Mouse (Mus musculus) c-Kit-positive CD71-negative TER-119-negative erythroid progenitor cells, embryonic 14.5 days (primary cell): ENCODE data around the gene Gtsf2.

ENCODE experiments used
- DNase-seq: peaks from one replicate; pipeline ENCODE4 v3.0.0-alpha.2; 2013; ENCODE audit warnings: low read depth

Gtsf2 gene

DNA sequence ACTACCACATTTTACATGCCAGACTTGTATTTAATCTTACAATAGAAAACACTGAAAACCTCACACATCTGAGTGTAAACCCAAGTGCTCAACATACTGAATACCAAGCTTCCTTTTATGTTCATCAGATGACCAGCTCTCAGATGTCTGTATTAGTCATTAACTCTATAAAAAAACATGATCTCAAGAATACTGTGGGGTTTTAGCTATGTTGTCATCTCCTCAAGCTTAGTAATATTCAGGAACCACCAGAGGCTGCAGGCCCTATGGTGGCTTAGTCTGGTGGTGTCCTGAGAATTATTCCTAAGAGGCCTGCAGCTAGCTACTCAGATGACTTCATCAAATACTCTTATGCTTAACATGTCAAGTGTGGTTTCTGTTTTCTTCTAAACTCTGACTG is 54.7 kb downstream of the Gtsf2 start:
- no peak for DNase-seq
